Mouse (Mus musculus) stomach, postnatal 0 days (tissue): ENCODE results near the gene Ahsa2. TPM values are rescaled to one million over a fixed set of nuclear protein-coding genes. Genes with fewer than 3 reads are reported as not detected.

Experiments
- microRNA-seq: library from miRNA; unstranded; fragments of <30 nt; microRNA quantifications from one replicate; pipeline ENCODE4, GENCODE M21; 2016
- polyA plus RNA-seq: library from polyadenylated mRNA; unstranded; fragments of >200 nt; fragmentation: Nextera tagmentation; extraction: Ambion mirVana; gene quantifications from 2 replicates; pipeline ENCODE4 v1.2.1, GENCODE M21; 2015

Gene Ahsa2
- polyA plus RNA-seq, 1 experiment from 2014 or later = 18.4 TPM

Small RNA genes lying within 50 kb of the gene (microRNA-seq; reads per million reads assigned to microRNA genes)
- not detected for gene Gm47279

Other genes starting within 250 kb of the Ahsa2 start
- gene Xpo1, start 242.0 kb downstream of the Ahsa2 start, polyA plus RNA-seq = 20.9 and 21.4 TPM in 2 replicates
- gene Usp34, start 191.1 kb downstream of the Ahsa2 start, polyA plus RNA-seq = 11.8 and 12.8 TPM in 2 replicates
- 0.28 TPM in 1 of 2 replicates, not detected in the other for gene 1700093K21Rik, start 23.1 kb upstream of the Ahsa2 start, polyA plus RNA-seq
- gene 0610010F05Rik, start 135.6 kb upstream of the Ahsa2 start, polyA plus RNA-seq = 14.5 and 15.8 TPM in 2 replicates
- 11.1 and 12.3 TPM in 2 replicates for gene Pus10, start 167.6 kb upstream of the Ahsa2 start, polyA plus RNA-seq
- 31.3 and 32.7 TPM in 2 replicates for gene Pex13, start 167.9 kb upstream of the Ahsa2 start, polyA plus RNA-seq